Mouse (Mus musculus): ENCODE measurements around the gene Wfdc3. TPM values are rescaled to one million over a fixed set of nuclear protein-coding genes. Genes with fewer than 3 reads are reported as not detected.

The Wfdc3 gene
- polyA plus RNA-seq, 1 experiment from 2014 or later, result 0.64 TPM

DNA sequence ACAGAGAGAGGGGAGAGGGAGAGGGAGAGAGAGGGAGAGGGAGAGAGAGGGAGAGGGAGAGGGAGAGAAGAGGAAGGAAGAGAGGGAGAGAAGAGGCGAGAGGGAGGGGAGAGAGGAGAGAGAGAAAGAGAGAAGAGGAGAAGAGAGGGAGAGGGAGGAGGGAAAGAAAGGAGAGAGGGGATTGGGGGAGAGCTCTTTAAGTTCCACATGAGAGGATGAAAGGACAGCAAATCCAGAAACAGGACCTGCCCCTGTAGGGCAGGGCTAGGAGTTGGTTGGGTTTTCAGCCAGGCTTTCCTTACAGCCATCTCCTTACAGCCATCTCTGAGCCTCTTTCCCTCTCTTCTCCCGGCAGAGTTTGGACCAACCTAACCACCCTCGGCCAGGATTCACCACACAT, 60.9 kb downstream of the Wfdc3 start, which contains the start of gene Wfdc13:
Wfdc13 (plus strand) TSS at position 301 of the 400 bp plus-strand sequence.
- H3K36me3 ChIP-seq (ENCODE audit: insufficient read depth, low read length), result no peaks in the 10 kb centered on the region
- WGBS, result 65% methylated on average over 3 of the region's 3 CpGs
- H3K27ac ChIP-seq, result no peak within 1 kb of the TSS
- TF ChIP-seq CTCF (IDR thresholded peaks at IDR 0.05; ENCODE audit: low read depth), result no peak
- DNase-seq (ENCODE audit: low spot score) (no peak), ATAC-seq (replicated peaks; ENCODE audit: low FRiP score, low read depth) (no peak)
- H3K9me3 ChIP-seq (replicated peaks; ENCODE audit: low read length), result no peaks in the 10 kb centered on the region
- no peak within 1 kb of the TSS for H3K4me3 ChIP-seq (replicated peaks; ENCODE audit: low read depth, low read length)
- H3K9ac ChIP-seq (ENCODE audit: low read depth, low read length), result no peak within 1 kb of the TSS
- H3K4me2 ChIP-seq (ENCODE audit: low read length), result no peak within 1 kb of the TSS
- no peaks in the 10 kb centered on the region for H3K4me1 ChIP-seq (replicated peaks; ENCODE audit: insufficient read depth, low read length)
- no peaks in the 10 kb centered on the region for H3K27me3 ChIP-seq (ENCODE audit: insufficient read depth, low read length)

Other genes starting within 250 kb of the Wfdc3 start
- 76.9 and 86.3 TPM in 2 replicates for gene Pigt, start 248.4 kb downstream of the Wfdc3 start, polyA plus RNA-seq (2015; fragmentation: Nextera tagmentation; extraction: Ambion mirVana)
- 715 and 716 TPM in 2 replicates for gene Wfdc2, start 183.5 kb downstream of the Wfdc3 start, polyA plus RNA-seq (2015; fragmentation: Nextera tagmentation; extraction: Ambion mirVana)
- gene Spint3, start 172.5 kb downstream of the Wfdc3 start, polyA plus RNA-seq (2015; fragmentation: Nextera tagmentation; extraction: Ambion mirVana), result not detected in 2 replicates
- not detected in 2 replicates for gene Wfdc6a, start 160.5 kb downstream of the Wfdc3 start, polyA plus RNA-seq (2015; fragmentation: Nextera tagmentation; extraction: Ambion mirVana)
- gene Eppin, start 152.3 kb downstream of the Wfdc3 start, polyA plus RNA-seq (2015; fragmentation: Nextera tagmentation; extraction: Ambion mirVana), result 0.16 TPM in 1 of 2 replicates, not detected in the other
- gene Wfdc6b, start 132.4 kb downstream of the Wfdc3 start, polyA plus RNA-seq (2015; fragmentation: Nextera tagmentation; extraction: Ambion mirVana), result not detected in 2 replicates
- gene Wfdc8, start 132.3 kb downstream of the Wfdc3 start, polyA plus RNA-seq (2015; fragmentation: Nextera tagmentation; extraction: Ambion mirVana), result 0.05 TPM in 1 of 2 replicates, not detected in the other
- gene Wfdc16, start 107.1 kb downstream of the Wfdc3 start, polyA plus RNA-seq (2015; fragmentation: Nextera tagmentation; extraction: Ambion mirVana), result 0.17 TPM in 1 of 2 replicates, not detected in the other
- gene Wfdc10, start 89.9 kb downstream of the Wfdc3 start, polyA plus RNA-seq (2015; fragmentation: Nextera tagmentation; extraction: Ambion mirVana), result 0.34 and 0.38 TPM in 2 replicates
- gene Wfdc9, start 89.3 kb downstream of the Wfdc3 start, polyA plus RNA-seq (2015; fragmentation: Nextera tagmentation; extraction: Ambion mirVana), result not detected in 2 replicates
- gene Wfdc11, start 71.8 kb downstream of the Wfdc3 start, polyA plus RNA-seq (2015; fragmentation: Nextera tagmentation; extraction: Ambion mirVana), result not detected in 2 replicates
- gene Wfdc13, start 60.8 kb downstream of the Wfdc3 start, polyA plus RNA-seq (2015; fragmentation: Nextera tagmentation; extraction: Ambion mirVana), result 1.4 and 1.6 TPM in 2 replicates
- 0.84 and 1.4 TPM in 2 replicates for gene Spint4, start 47.4 kb downstream of the Wfdc3 start, polyA plus RNA-seq (2015; fragmentation: Nextera tagmentation; extraction: Ambion mirVana)
- not detected in 2 replicates for gene Spint5, start 30.6 kb downstream of the Wfdc3 start, polyA plus RNA-seq (2015; fragmentation: Nextera tagmentation; extraction: Ambion mirVana)
- 58.5 and 62.4 TPM in 2 replicates for gene Dnttip1, start 52 bp upstream of the Wfdc3 start, polyA plus RNA-seq (2015; fragmentation: Nextera tagmentation; extraction: Ambion mirVana)
- 132 and 156 TPM in 2 replicates for gene Ube2c, start 24.0 kb upstream of the Wfdc3 start, polyA plus RNA-seq (2015; fragmentation: Nextera tagmentation; extraction: Ambion mirVana)
- 0.45 and 1.0 TPM in 2 replicates for gene Tnnc2, start 34.0 kb upstream of the Wfdc3 start, polyA plus RNA-seq (2015; fragmentation: Nextera tagmentation; extraction: Ambion mirVana)
- gene Snx21, start 39.9 kb upstream of the Wfdc3 start, polyA plus RNA-seq (2015; fragmentation: Nextera tagmentation; extraction: Ambion mirVana), result 19.9 and 21.7 TPM in 2 replicates
- gene Acot8, start 59.0 kb upstream of the Wfdc3 start, polyA plus RNA-seq (2015; fragmentation: Nextera tagmentation; extraction: Ambion mirVana), result 28.7 and 33.2 TPM in 2 replicates
- gene Zswim3, start 59.2 kb upstream of the Wfdc3 start, polyA plus RNA-seq (2015; fragmentation: Nextera tagmentation; extraction: Ambion mirVana), result 5.2 and 5.4 TPM in 2 replicates
- 15.5 and 15.8 TPM in 2 replicates for gene Zswim1, start 76.8 kb upstream of the Wfdc3 start, polyA plus RNA-seq (2015; fragmentation: Nextera tagmentation; extraction: Ambion mirVana)
- gene Spata25, start 82.6 kb upstream of the Wfdc3 start, polyA plus RNA-seq (2015; fragmentation: Nextera tagmentation; extraction: Ambion mirVana), result not detected in 2 replicates
- 219 and 254 TPM in 2 replicates for gene Ctsa, start 86.9 kb upstream of the Wfdc3 start, polyA plus RNA-seq (2015; fragmentation: Nextera tagmentation; extraction: Ambion mirVana)
- gene Neurl2, start 87.5 kb upstream of the Wfdc3 start, polyA plus RNA-seq (2015; fragmentation: Nextera tagmentation; extraction: Ambion mirVana), result 9.2 and 9.4 TPM in 2 replicates
- 43.9 and 45.4 TPM in 2 replicates for gene Pltp, start 111.8 kb upstream of the Wfdc3 start, polyA plus RNA-seq (2015; fragmentation: Nextera tagmentation; extraction: Ambion mirVana)
- gene Pcif1, start 133.4 kb upstream of the Wfdc3 start, polyA plus RNA-seq (2015; fragmentation: Nextera tagmentation; extraction: Ambion mirVana), result 70.0 and 76.5 TPM in 2 replicates
- 7.5 and 7.6 TPM in 2 replicates for gene Zfp335, start 165.8 kb upstream of the Wfdc3 start, polyA plus RNA-seq (2015; fragmentation: Nextera tagmentation; extraction: Ambion mirVana)
- gene Mmp9, start 194.8 kb upstream of the Wfdc3 start, polyA plus RNA-seq (2015; fragmentation: Nextera tagmentation; extraction: Ambion mirVana), result 1.7 and 1.9 TPM in 2 replicates
- 0.68 and 0.74 TPM in 2 replicates for gene Slc12a5, start 214.9 kb upstream of the Wfdc3 start, polyA plus RNA-seq (2015; fragmentation: Nextera tagmentation; extraction: Ambion mirVana)